Mouse (Mus musculus) kidney, postnatal 14 days (tissue): ENCODE results near the gene Igtp.
"Not testable (repeated sequence)": the region's sequence is repeated elsewhere in the genome, so short reads cannot be mapped to it uniquely, and the experiment has no call there.

Experiments
- DNase-seq: peaks from one replicate; pipeline ENCODE4 v3.0.0; 2022; ENCODE audit warnings: mixed read lengths

The Igtp gene

GRCm38 (mm10) chr11:58214391-58215048 lies 15.2 kb downstream of the Igtp start:
- peak; percentile 93 for DNase-seq

- not testable (repeated sequence) for DNase-seq
Observed at GRCm38 (mm10) chr11:58215049-58215430, 15.7 kb downstream of the Igtp start.

- no peak for DNase-seq
Observed at GRCm38 (mm10) chr11:58215814-58216213, 16.5 kb downstream of the Igtp start.

DNA sequence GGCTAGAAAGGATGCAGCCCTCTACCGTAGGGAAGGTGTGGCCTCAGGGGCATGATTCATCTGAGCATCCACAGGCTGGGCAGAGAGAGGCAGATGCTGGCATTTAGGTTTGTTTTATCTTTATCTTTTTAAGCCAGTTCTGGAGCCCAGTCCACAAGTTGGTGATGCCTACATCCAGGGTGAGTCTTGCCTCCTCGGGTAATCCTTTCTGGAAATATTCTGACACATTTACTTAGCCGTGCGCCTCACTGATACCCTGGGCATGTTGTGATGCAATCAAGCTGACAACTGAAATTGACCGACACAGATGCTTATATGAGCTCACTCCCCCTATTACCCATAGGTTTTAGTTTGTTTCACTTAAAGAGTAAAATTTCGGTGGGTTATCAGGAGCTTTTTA lies 17.5 kb downstream of the Igtp start:
- no peak for DNase-seq

DNA sequence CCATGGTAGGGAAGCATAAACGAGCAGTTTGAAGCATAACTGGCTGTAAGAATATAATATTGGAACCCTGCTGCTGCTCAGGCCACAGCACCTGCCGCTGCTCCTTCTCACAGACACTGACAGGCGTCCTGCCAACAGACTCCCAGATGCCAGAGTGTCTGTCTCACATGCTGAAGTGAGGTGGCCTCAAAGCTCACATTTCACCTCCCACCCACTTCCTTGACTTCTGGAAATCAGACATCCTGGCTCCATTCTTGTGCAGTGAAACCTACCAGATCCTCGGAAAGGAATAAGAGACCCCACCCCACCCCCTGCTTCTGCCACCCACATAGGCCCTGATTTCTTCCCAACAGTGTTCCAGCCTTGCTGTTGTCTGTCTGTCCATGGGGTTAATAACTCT lies 24.4 kb downstream of the Igtp start:
- DNase-seq: peak; percentile 46

- peak; percentile 80 for DNase-seq
Observed at GRCm38 (mm10) chr11:58224313-58224712, 25.0 kb downstream of the Igtp start.

DNA sequence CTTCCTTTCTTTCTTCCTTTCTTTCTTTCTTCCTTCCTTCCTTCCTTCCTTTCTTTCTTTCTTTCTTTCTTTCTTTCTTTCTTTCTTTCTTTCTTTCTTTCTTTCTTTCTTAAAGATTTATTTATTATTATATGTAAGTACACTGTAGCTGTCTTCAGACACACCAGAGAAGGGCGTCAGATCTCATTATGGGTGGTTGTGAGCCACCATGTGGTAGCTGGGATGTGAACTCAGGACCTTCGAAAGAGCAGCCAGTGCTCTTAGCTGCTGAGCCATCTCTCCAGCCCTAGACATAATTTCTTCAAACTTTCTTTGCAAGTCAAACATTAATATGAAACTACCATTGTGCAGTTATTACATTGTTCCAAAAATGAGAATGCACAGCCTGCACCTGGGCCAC lies 25.5 kb downstream of the Igtp start:
- not testable (repeated sequence) for DNase-seq

DNA sequence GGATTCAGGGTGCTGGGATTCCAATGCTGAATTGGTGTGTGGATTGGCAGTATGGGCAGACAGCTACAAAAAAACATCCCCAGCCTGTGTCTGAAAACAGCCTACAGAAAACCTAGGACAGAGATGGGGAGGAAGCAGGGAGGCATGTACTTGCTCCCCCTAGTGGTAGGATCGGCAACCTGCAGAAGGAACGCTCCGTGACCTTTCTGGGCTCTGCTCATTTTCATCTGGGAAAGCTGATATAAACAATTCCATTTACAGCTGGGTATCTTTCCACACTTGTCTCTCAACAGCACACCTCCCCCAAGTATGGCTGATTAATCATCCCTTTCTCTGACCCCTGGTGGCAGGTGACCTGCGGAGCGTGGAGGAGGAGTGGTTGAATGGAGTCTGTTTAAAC lies 26.3 kb downstream of the Igtp start:
- peak; percentile 88 for DNase-seq

DNA sequence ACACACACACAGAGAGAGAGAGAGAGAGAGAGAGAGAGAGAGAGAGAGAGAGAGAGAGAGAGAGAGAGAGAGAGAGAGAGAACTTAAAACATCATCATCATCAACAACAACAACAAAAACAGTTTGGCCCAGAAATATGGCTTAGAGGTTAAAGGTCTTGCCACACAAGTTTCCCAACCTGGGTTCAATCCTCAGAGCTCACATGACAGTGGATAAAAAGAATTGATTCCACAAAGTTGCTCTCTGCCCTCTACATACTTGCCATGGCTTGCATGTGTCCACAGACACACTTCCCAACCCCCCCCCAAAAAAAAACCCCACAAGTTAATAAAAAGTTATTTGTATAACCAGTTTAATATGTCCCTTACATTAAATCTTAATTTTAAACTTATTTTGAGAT lies 27.1 kb downstream of the Igtp start:
- no peak for DNase-seq

- DNase-seq: not testable (repeated sequence)
Observed at GRCm38 (mm10) chr11:58228021-58228420, 28.7 kb downstream of the Igtp start.

DNA sequence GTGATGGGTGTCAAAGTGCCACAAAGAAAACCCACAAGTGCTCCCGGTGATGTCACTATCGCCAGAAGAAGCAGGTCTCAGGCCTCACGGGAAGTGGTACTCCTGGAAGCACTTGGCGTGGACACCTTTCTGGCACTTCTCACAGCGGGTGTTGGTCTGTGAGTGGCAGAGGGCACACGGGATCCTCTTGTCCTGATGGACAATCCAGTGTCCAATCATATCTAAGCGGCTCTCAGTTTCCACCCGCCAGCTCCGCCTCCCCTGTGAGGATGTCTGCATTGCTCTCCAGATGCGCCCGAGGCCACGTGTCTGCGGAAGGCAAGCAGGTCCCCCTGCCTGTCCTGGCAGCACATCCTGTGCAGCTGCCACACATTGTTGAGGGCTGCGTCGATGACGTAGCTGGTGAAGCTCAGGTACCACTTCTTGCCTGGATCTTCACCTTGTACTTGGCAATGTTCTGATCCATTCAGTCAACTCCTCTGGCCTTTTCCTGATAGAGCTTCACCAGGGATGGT lies 31.1 kb downstream of the Igtp start:
- DNase-seq: no peak

- no peak for DNase-seq
Observed at GRCm38 (mm10) chr11:58231156-58231555, 31.8 kb downstream of the Igtp start.

DNA sequence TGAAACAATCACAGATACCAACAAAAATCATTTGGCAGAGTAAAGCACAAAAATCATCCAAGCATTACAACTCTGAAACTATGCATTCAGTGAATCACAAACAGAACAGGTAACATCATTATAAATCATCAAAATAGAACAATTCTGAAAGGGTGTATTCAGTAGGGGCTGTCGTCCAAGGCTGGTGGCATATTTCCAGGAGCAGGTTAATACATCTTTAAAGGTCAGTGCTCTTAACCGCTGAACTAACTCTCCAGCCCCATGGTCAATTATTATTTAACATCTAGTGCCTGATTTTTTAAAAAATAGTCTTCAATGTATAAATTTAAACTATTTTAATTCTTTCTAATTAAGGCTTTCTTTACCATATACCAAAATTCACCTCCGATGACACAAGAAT lies 35.2 kb downstream of the Igtp start:
- peak; percentile 44 for DNase-seq

DNA sequence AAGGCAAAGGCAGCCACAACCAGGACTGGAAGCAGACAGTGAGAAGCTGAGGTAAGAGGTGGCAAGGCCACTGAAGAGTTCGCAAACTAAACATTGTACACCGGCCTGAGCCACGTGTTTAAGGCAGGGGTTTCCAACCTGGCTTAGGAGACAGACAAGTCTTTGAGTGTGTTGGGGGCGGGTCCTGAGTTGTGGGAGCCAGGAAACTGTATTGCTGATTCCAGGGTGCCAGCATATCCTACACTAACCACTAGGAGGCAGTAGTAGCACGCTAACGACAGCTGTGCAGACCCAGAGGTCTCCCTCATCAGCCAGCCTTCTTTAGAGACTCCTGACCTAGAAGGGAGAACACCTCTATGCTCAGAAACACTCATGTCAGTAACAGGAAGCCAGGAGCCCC lies 35.8 kb downstream of the Igtp start:
- DNase-seq: peak; percentile 48

GRCm38 (mm10) chr11:58238840-58239791 lies 39.8 kb downstream of the Igtp start:
- DNase-seq: peak; percentile 77

- peak; percentile 20 for DNase-seq
Observed at GRCm38 (mm10) chr11:58247294-58247693, 47.9 kb downstream of the Igtp start.

- no peak for DNase-seq
Observed at GRCm38 (mm10) chr11:58249203-58249981, 50.0 kb downstream of the Igtp start.

GRCm38 (mm10) chr11:58250550-58250949 lies 51.2 kb downstream of the Igtp start:
- no peak for DNase-seq

GRCm38 (mm10) chr11:58254411-58254810 lies 55.1 kb downstream of the Igtp start:
- no peak for DNase-seq
